ENCODE assay signal across 8 mouse cellular contexts in genomic region chr5:121843138-121843905, GRCm38 (mm10). TPM values are rescaled to one million over a fixed set of nuclear protein-coding genes. Genes with fewer than 3 reads are reported as not detected.
A peak's percentile ranks its signal among the peaks of the same experiment; 100 is the strongest.
DNase-seq lines count a peak whose midpoint lies in the region; ATAC-seq and TF ChIP-seq lines count a peak whose summit lies in the region.

No protein-coding gene starts in this region.

- H3K4me1 ChIP-seq in heart, embryonic 12.5 days (replicated peaks), result peaks cover 29% of the 10 kb centered on the region
- H3K4me1 ChIP-seq in G1E (ENCODE audit: insufficient read depth, low read depth, low read length), result peaks cover 58% of the 10 kb centered on the region
- peaks cover 31% of the 10 kb centered on the region for H3K4me1 ChIP-seq in liver, postnatal 0 days (ENCODE audit: insufficient read depth)

- 14% methylated on average over 17 of the region's 17 CpGs for WGBS in heart, embryonic 12.5 days
- WGBS in liver, postnatal 0 days (ENCODE audit: insufficient replicate concordance), result 12% methylated on average over 17 of the region's 17 CpGs

- peak overlapping the region; percentile 88 for H3K4me2 ChIP-seq in heart, embryonic 12.5 days
- H3K4me2 ChIP-seq in liver, postnatal 0 days (ENCODE audit: low read depth, low read length), result peak overlapping the region; percentile 93

- H3K27ac ChIP-seq in heart, embryonic 12.5 days (ENCODE audit: poor library complexity, severe bottlenecking), result no peak overlapping the region
- no peak overlapping the region for H3K27ac ChIP-seq in liver, postnatal 0 days (ENCODE audit: low read depth)

- no peak for TF ChIP-seq CTCF in G1E (IDR thresholded peaks at IDR 0.05; ENCODE audit: low read depth, low read length)
- TF ChIP-seq CTCF in liver, postnatal 0 days (IDR thresholded peaks at IDR 0.05; ENCODE audit: low read depth), result no peak

- no peaks in the 10 kb centered on the region for H3K9me3 ChIP-seq in heart, embryonic 12.5 days (replicated peaks)
- H3K9me3 ChIP-seq in G1E (replicated peaks), result no peaks in the 10 kb centered on the region
- H3K9me3 ChIP-seq in liver, postnatal 0 days (ENCODE audit: low read length), result no peaks in the 10 kb centered on the region

- H3K4me3 ChIP-seq in heart, embryonic 12.5 days, result peak overlapping the region; percentile 59
- peak overlapping the region; percentile 72; the same call in 1 of the 2 replicates for H3K4me3 ChIP-seq in G1E (ENCODE audit: low read depth, low read length)
- peak overlapping the region; percentile 56 for H3K4me3 ChIP-seq in liver, postnatal 0 days (ENCODE audit: low read depth, low read length)

- intact Hi-C loops in heart, postnatal 36 days (cut with DNase I), result loop anchor here (1.0 to 5.0 kb wide), 4 partner anchors 27 to 181 kb away; partner anchors contain the start of genes Acad10, Atxn2 and Brap
- intact Hi-C loops in left cerebral cortex, postnatal 10 days (cut with DNase I), result no loop called here

- TF ChIP-seq EP300 in liver, postnatal 0 days (IDR thresholded peaks at IDR 0.05; ENCODE audit: low read depth), result no peak

- H3K27me3 ChIP-seq in heart, embryonic 12.5 days (replicated peaks), result peaks cover 15% of the 10 kb centered on the region
- H3K27me3 ChIP-seq in G1E (ENCODE audit: insufficient read depth, low read length), result peaks cover 14% of the 10 kb centered on the region; the same call in 1 of the 2 replicates
- H3K27me3 ChIP-seq in liver, postnatal 0 days (ENCODE audit: insufficient read depth, low read length), result peaks cover 8% of the 10 kb centered on the region; the same call in 1 of the 2 replicates

- H3K36me3 ChIP-seq in heart, embryonic 12.5 days, result no peaks in the 10 kb centered on the region
- H3K36me3 ChIP-seq in G1E (replicated peaks), result no peaks in the 10 kb centered on the region
- no peaks in the 10 kb centered on the region for H3K36me3 ChIP-seq in liver, postnatal 0 days (replicated peaks; ENCODE audit: insufficient read depth, low read length)

- DNase-seq in heart, postnatal 36 days, result no peak
- DNase-seq in G1E (ENCODE audit: low spot score), result no peak
- peak; percentile 54 for DNase-seq in liver, postnatal 0 days
- no peak for DNase-seq in left cerebral cortex, postnatal 10 days (ENCODE audit: extremely low spot score in 1 of 2, low spot score in 2 of 2)
- no peak for DNase-seq in right cerebral cortex, adult 2 months (ENCODE audit: low spot score in 2 of 2)

- ATAC-seq in heart, embryonic 12.5 days (ENCODE audit: insufficient number of reproducible peaks, low FRiP score), result no peak
- ATAC-seq in G1E (ENCODE audit: extremely low read depth, insufficient number of reproducible peaks, low FRiP score, poor library complexity, severe bottlenecking), result no peak
- peak; percentile 26; the same call in 1 of the 2 replicates for ATAC-seq in granulocyte monocyte progenitor cell, adult 5-6 weeks (replicated peaks; ENCODE audit: poor library complexity, severe bottlenecking)
- no peak for ATAC-seq in liver, postnatal 0 days
- no peak for ATAC-seq in CD4-positive, CD25-positive, alpha-beta regulatory T cell, adult 4 months

- no peak overlapping the region for H3K9ac ChIP-seq in heart, embryonic 12.5 days
- H3K9ac ChIP-seq in liver, postnatal 0 days (replicated peaks), result peak overlapping the region; percentile 57; the same call in 1 of the 2 replicates

RNA-seq across cellular contexts. Expression of gene Pheta1, which starts 5.5 kb away (rescaled TPM):
- 17.1 and 17.8 TPM in 2 replicates for polyA plus RNA-seq in heart, embryonic 12.5 days (2016; fragmentation: Nextera tagmentation; extraction: Ambion mirVana)
- total RNA-seq in heart, postnatal 36 days (2021), result 10 to 100 TPM; 11.6 to 12.6 TPM
- total RNA-seq in G1E (2014; fragmentation: Nextera tagmentation) (0.92 and 2.6 TPM in 2 replicates), G1E (2017) (2.5 and 2.6 TPM in 2 replicates)
- 13.3 and 17.6 TPM in 2 replicates for polyA plus RNA-seq in G1E (2012)
- total RNA-seq in granulocyte monocyte progenitor cell, adult 5-6 weeks (2014; fragmentation: Nextera tagmentation), result 0.62 and 2.6 TPM in 2 replicates
- 1.1 and 2.2 TPM in 2 replicates for total RNA-seq in granulocyte monocyte progenitor cell, adult 5-6 weeks (2017)
- polyA plus RNA-seq in liver, postnatal 0 days (2015; fragmentation: Nextera tagmentation; extraction: Ambion mirVana), result 4.8 and 5.7 TPM in 2 replicates
- 10 to 100 TPM; 11.4 to 12.4 TPM for total RNA-seq in left cerebral cortex, postnatal 10 days (2021)
- under 1 TPM; 0.47 to 0.86 TPM for polyA plus RNA-seq in CD4-positive, CD25-positive, alpha-beta regulatory T cell, adult 4 months (2017; shearing (Covaris generic))

RNA-seq across cellular contexts. Expression of gene Sh2b3, which starts 5.9 kb away (rescaled TPM):
- polyA plus RNA-seq in heart, embryonic 12.5 days (2016; fragmentation: Nextera tagmentation; extraction: Ambion mirVana), result 22.6 and 24.9 TPM in 2 replicates
- 10 to 100 TPM; 23.8 to 28.1 TPM for total RNA-seq in heart, postnatal 36 days (2021)
- total RNA-seq in G1E (2014; fragmentation: Nextera tagmentation) (20.4 and 25.7 TPM in 2 replicates), G1E (2017) (16.3 and 20.3 TPM in 2 replicates)
- polyA plus RNA-seq in G1E (2012), result 122 and 186 TPM in 2 replicates
- 31.5 and 32.8 TPM in 2 replicates for total RNA-seq in granulocyte monocyte progenitor cell, adult 5-6 weeks (2014; fragmentation: Nextera tagmentation)
- 11.9 and 12.5 TPM in 2 replicates for total RNA-seq in granulocyte monocyte progenitor cell, adult 5-6 weeks (2017)
- polyA plus RNA-seq in liver, postnatal 0 days (2015; fragmentation: Nextera tagmentation; extraction: Ambion mirVana), result 9.0 and 9.1 TPM in 2 replicates
- 10 to 100 TPM; 17.1 to 17.3 TPM for total RNA-seq in left cerebral cortex, postnatal 10 days (2021)
- polyA plus RNA-seq in CD4-positive, CD25-positive, alpha-beta regulatory T cell, adult 4 months (2017; shearing (Covaris generic)), result 10 to 100 TPM; 10.2 to 12.1 TPM
